Mouse (Mus musculus) hindlimb bud, embryonic 11.5 days (tissue): ENCODE measurements around the gene Gm49721.
"Not testable (repeated sequence)": the region's sequence is repeated elsewhere in the genome, so short reads cannot be mapped to it uniquely, and the experiment has no call there.

Experiments
- DNase-seq: peaks from one replicate; pipeline ENCODE4 v3.0.0-alpha.2; 2012; ENCODE audit warnings: low read depth, low spot score; ENCODE audit errors: extremely low spot score

Gm49721 gene

GRCm38 (mm10) chr17:6978287-6979248 lies at the start of gene Gm49721:
Gm49721 (plus strand) TSS chr17:6978904.
- DNase-seq: not testable (repeated sequence)

DNA sequence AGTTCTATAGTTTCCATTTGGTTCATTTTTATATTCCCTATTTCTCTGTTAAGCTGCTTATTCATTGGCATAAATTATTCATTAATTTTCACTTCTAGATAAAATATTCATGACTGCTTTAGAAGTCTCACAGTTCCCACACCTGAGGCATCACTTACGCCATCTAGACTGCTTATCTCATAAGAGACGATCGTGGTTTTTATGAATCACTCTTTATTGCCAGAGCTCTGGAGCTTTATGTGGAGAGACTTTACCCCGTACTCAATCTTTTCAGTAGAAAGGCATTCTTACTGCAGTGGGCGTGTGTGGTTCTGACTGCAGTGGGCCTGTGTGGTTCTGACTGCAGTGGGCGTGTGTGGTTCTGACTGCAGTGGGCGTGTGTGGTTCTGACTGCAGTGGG lies 47.1 kb upstream of the Gm49721 start:
- not testable (repeated sequence) for DNase-seq

- not testable (repeated sequence) for DNase-seq
These were observed 36.1 kb upstream of the Gm49721 start for GRCm38 (mm10) chr17:6942560-6942959.

GRCm38 (mm10) chr17:6947637-6947983 lies 31.1 kb upstream of the Gm49721 start:
- DNase-seq: not testable (repeated sequence)

- not testable (repeated sequence) for DNase-seq
These were observed 30.5 kb upstream of the Gm49721 start, which contains the start of gene Rsph3b for GRCm38 (mm10) chr17:6947984-6948768. Rsph3b (minus strand) TSS chr17:6948682.

- not testable (repeated sequence) for DNase-seq
These were observed 29.9 kb upstream of the Gm49721 start for GRCm38 (mm10) chr17:6948769-6949228.

GRCm38 (mm10) chr17:6958881-6959280 lies 19.8 kb upstream of the Gm49721 start:
- not testable (repeated sequence) for DNase-seq

DNA sequence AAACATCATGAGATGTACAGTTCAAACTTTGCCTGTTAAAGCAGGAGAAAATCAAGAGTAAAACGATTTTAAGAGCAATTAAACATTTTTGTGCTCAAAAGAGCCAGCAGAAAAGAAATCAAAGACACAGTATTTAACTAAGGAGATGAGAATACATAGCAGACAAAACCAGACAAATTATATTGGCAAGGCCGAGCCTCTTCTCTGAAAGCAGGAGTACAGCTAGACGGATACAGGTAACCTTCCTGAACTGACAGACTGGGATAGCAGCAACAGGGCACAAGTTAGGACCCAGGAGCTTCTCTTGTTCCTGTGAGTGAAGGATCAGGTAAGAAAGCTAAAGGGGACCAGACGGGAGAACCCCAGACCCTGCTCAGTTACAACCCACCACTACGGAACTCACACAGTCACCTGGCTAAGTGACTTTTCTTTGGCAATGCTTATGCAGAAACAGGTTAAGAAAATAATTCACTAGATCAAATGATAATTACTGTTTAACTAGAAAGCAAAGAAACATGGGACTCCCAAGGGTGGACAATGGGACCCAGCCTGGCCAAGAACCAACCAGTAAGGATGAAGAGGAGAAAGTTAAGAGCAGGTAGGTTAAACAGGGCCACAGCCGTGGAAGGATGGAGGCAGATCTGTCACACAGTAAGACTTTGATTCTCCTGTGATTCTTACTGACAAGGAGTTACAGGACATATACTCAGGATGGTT lies 19.0 kb upstream of the Gm49721 start:
- not testable (repeated sequence) for DNase-seq

GRCm38 (mm10) chr17:6960349-6960748 lies 18.4 kb upstream of the Gm49721 start:
- DNase-seq: not testable (repeated sequence)

DNA sequence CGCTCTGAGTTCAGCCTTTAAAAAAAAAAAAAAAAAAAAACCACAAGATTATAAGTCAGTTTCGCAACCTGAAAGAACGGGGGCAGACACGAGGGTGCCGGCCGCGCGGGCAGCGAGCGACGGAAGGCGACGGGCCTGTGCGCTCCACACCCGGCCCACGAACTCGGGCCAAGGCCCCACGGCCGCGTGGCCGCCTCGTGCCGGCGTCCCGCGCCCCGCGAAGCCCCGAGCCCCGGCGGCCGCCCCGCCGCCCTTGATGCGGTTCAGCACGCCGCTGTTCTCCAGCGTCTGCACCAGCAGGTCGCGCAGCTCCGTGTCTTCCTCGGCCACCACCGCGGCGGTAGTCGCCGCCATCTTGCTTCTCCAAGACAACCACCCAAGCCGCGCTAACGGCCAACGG lies 17.9 kb upstream of the Gm49721 start, which contains the start of gene Tagap1:
Gene Tagap1, minus strand, starts transcription at position 381 of the 400 bp plus-strand sequence.
- DNase-seq: not testable (repeated sequence)

- DNase-seq: not testable (repeated sequence)
These were observed 17.3 kb upstream of the Gm49721 start for GRCm38 (mm10) chr17:6961181-6962000.

- not testable (repeated sequence) for DNase-seq
These were observed 16.4 kb upstream of the Gm49721 start for GRCm38 (mm10) chr17:6962339-6962738.

GRCm38 (mm10) chr17:6962936-6963335 lies 15.8 kb upstream of the Gm49721 start:
- not testable (repeated sequence) for DNase-seq

DNA sequence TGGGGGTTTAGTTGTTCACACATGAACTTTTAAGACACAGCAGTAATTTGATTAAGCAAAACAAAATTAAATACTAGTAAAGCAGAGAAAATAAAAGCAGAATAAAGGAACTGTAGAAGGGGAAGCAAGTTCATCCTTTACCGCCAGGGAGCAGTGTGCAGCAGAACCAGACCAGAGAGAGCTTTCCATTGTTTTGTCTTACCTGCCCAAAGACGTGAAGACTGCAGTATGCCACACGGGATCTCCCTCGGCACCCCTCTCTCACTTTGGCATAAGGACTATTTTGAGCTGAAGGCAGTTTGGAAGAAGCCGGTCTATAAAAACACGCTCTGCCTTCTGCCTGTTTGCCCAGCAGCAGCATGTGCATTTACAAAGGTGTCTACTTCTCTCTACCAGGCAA lies 13.3 kb upstream of the Gm49721 start:
- DNase-seq: not testable (repeated sequence)

DNA sequence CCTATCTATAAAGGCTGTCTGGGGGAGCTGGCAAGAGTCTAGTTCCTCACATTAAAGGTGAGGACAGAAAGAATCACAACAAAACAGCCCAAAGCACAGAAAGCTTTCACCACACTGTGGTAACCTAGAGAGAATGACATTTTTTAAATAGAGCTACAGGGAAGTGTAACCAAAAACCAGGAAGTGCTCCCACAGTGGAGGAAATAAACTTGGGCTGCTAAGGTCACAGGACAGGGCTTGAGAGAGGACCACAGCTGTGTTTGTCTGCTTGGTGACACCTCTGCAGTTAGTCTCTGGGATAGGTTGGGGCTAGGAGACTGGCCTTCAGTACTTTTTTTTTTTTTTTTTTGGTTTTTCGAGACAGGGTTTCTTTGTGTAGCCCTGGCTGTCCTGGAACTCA lies 11.0 kb upstream of the Gm49721 start:
- DNase-seq: not testable (repeated sequence)

GRCm38 (mm10) chr17:6970334-6970733 lies 8.4 kb upstream of the Gm49721 start, which contains the start of gene Rnaset2b:
Rnaset2b (plus strand) TSS chr17:6970634.
- DNase-seq: not testable (repeated sequence)

- not testable (repeated sequence) for DNase-seq
These were observed 7.5 kb upstream of the Gm49721 start for GRCm38 (mm10) chr17:6971238-6971637.

- DNase-seq: not testable (repeated sequence)
These were observed 5.8 kb upstream of the Gm49721 start for GRCm38 (mm10) chr17:6972836-6973396.

DNA sequence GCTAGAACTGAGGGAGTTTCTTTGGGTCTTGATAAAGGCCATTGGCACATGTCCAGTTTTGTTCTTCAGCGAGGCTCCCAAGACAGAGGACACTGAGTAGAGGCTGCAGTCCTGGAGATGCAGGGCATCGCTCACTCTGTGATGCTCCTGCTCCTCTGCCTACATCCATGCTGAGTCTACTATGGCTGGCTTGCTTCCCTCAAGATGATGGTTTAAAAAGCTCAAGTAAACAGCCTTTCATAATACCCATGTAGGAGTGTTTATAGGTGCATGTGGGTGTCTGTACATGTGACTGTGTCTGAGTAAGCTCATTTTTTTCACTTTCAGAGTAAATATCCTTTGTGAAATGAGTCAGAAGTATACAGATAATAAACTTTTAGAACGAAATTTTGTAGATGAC lies 3.7 kb upstream of the Gm49721 start:
- DNase-seq: not testable (repeated sequence)
